In genomic region chr5:67260531-67261371, GRCm38 (mm10) we compare ENCODE assay signal across 8 mouse cellular contexts. TPM values are rescaled to one million over a fixed set of nuclear protein-coding genes. Genes with fewer than 3 reads are reported as not detected.
DNase-seq lines count a peak whose midpoint lies in the region; ATAC-seq and TF ChIP-seq lines count a peak whose summit lies in the region.

Gene Tmem33, plus strand, starts transcription at chr5:67260565.

- peak; percentile 76 for TF ChIP-seq POLR2A in testis, adult 2 months (IDR thresholded peaks at IDR 0.05; ENCODE audit: control insufficient read depth, low read depth, low read length)

- peaks cover 45% of the 10 kb centered on the region for H3K4me1 ChIP-seq in E14TG2a.4 (replicated peaks; ENCODE audit: low read depth, low read length)
- H3K4me1 ChIP-seq in forebrain, embryonic 12.5 days, result peaks cover 17% of the 10 kb centered on the region
- peaks cover 7% of the 10 kb centered on the region; the same call in 1 of the 2 replicates for H3K4me1 ChIP-seq in heart, postnatal 0 days (ENCODE audit: control insufficient read depth, insufficient read depth)
- H3K4me1 ChIP-seq in liver, embryonic 16.5 days (ENCODE audit: control insufficient read depth, low read depth, low read length), result peaks cover 22% of the 10 kb centered on the region
- H3K4me1 ChIP-seq in neural tube, embryonic 13.5 days (replicated peaks), result peaks cover 27% of the 10 kb centered on the region
- peaks cover 2% of the 10 kb centered on the region; the same call in 1 of the 2 replicates for H3K4me1 ChIP-seq in testis, adult 2 months (ENCODE audit: control insufficient read depth, insufficient read depth, low read length)

- H3K27me3 ChIP-seq in E14TG2a.4 (ENCODE audit: insufficient read depth, low read length), result no peaks in the 10 kb centered on the region
- H3K27me3 ChIP-seq in forebrain, embryonic 12.5 days, result no peaks in the 10 kb centered on the region
- H3K27me3 ChIP-seq in heart, postnatal 0 days (ENCODE audit: control insufficient read depth, insufficient read depth, low read length), result no peaks in the 10 kb centered on the region
- H3K27me3 ChIP-seq in liver, embryonic 16.5 days (ENCODE audit: control insufficient read depth, insufficient read depth, low read depth, low read length), result no peaks in the 10 kb centered on the region
- H3K27me3 ChIP-seq in neural tube, embryonic 13.5 days, result no peaks in the 10 kb centered on the region; the same call in 1 of the 2 replicates
- no peaks in the 10 kb centered on the region for H3K27me3 ChIP-seq in testis, adult 2 months (ENCODE audit: control insufficient read depth, insufficient read depth, low read length)

- H3K9ac ChIP-seq in forebrain, embryonic 12.5 days, result peak within 1 kb of the TSS; percentile 81
- H3K9ac ChIP-seq in heart, postnatal 0 days (replicated peaks; ENCODE audit: low read depth, low read length), result peak within 1 kb of the TSS; percentile 93
- peak within 1 kb of the TSS; percentile 97 for H3K9ac ChIP-seq in liver, embryonic 16.5 days (ENCODE audit: low read depth, low read length)
- H3K9ac ChIP-seq in neural tube, embryonic 13.5 days, result peak within 1 kb of the TSS; percentile 94

- H3K9me3 ChIP-seq in E14TG2a.4 (ENCODE audit: low read length), result no peaks in the 10 kb centered on the region
- no peaks in the 10 kb centered on the region for H3K9me3 ChIP-seq in forebrain, embryonic 12.5 days
- no peaks in the 10 kb centered on the region for H3K9me3 ChIP-seq in heart, postnatal 0 days (replicated peaks; ENCODE audit: control insufficient read depth, low read length)
- no peaks in the 10 kb centered on the region for H3K9me3 ChIP-seq in liver, embryonic 16.5 days (replicated peaks; ENCODE audit: control insufficient read depth, low read length)
- H3K9me3 ChIP-seq in neural tube, embryonic 13.5 days, result no peaks in the 10 kb centered on the region

- H3K36me3 ChIP-seq in E14TG2a.4 (ENCODE audit: insufficient read depth, low read length), result peaks cover 41% of the 10 kb centered on the region
- H3K36me3 ChIP-seq in forebrain, embryonic 12.5 days (replicated peaks), result peaks cover 23% of the 10 kb centered on the region
- H3K36me3 ChIP-seq in heart, postnatal 0 days (replicated peaks; ENCODE audit: control insufficient read depth, insufficient read depth, low read length), result peaks cover 22% of the 10 kb centered on the region
- H3K36me3 ChIP-seq in liver, embryonic 16.5 days (ENCODE audit: control insufficient read depth, insufficient read depth), result peaks cover 19% of the 10 kb centered on the region
- peaks cover 25% of the 10 kb centered on the region for H3K36me3 ChIP-seq in neural tube, embryonic 13.5 days
- no peaks in the 10 kb centered on the region for H3K36me3 ChIP-seq in testis, adult 2 months (ENCODE audit: control insufficient read depth, insufficient read depth, low read length)

- peak within 1 kb of the TSS; percentile 93 for H3K4me3 ChIP-seq in E14TG2a.4 (replicated peaks; ENCODE audit: low read length)
- peak within 1 kb of the TSS; percentile 89 for H3K4me3 ChIP-seq in forebrain, embryonic 12.5 days (replicated peaks)
- H3K4me3 ChIP-seq in heart, postnatal 0 days (ENCODE audit: low read depth, low read length), result peak within 1 kb of the TSS; percentile 99
- peak within 1 kb of the TSS; percentile 97 for H3K4me3 ChIP-seq in liver, embryonic 16.5 days (ENCODE audit: low read depth, low read length)
- H3K4me3 ChIP-seq in neural tube, embryonic 13.5 days, result peak within 1 kb of the TSS; percentile 94
- H3K4me3 ChIP-seq in testis, adult 2 months (ENCODE audit: control insufficient read depth, low read depth, low read length), result peak within 1 kb of the TSS; percentile 99

- no peak for TF ChIP-seq EP300 in heart, postnatal 0 days (IDR thresholded peaks at IDR 0.05; ENCODE audit: low read depth)

- ATAC-seq in forebrain, embryonic 12.5 days (ENCODE audit: low FRiP score), result peak; percentile 91
- peak; percentile 92 for ATAC-seq in heart, postnatal 0 days (ENCODE audit: insufficient read depth, low read depth)
- peak; percentile 88 for ATAC-seq in liver, embryonic 16.5 days (ENCODE audit: low read depth)
- ATAC-seq in neural tube, embryonic 13.5 days (ENCODE audit: low read depth), result peak; percentile 93

- H3K27ac ChIP-seq in forebrain, embryonic 12.5 days, result peak within 1 kb of the TSS; percentile 91
- H3K27ac ChIP-seq in heart, postnatal 0 days (ENCODE audit: low read depth), result peak within 1 kb of the TSS; percentile 97
- peak within 1 kb of the TSS; percentile 98 for H3K27ac ChIP-seq in liver, embryonic 16.5 days (ENCODE audit: low read length)
- H3K27ac ChIP-seq in neural tube, embryonic 13.5 days (replicated peaks), result peak within 1 kb of the TSS; percentile 95
- H3K27ac ChIP-seq in testis, adult 2 months (ENCODE audit: control insufficient read depth, insufficient read depth, low read depth, low read length), result peak within 1 kb of the TSS; percentile 94

- under 1% methylated on average over 67 of the region's 67 CpGs for WGBS in forebrain, embryonic 12.5 days
- WGBS in heart, postnatal 0 days, result under 1% methylated on average over 67 of the region's 67 CpGs
- under 1% methylated on average over 67 of the region's 67 CpGs for WGBS in liver, embryonic 16.5 days (ENCODE audit: insufficient replicate concordance)
- under 1% methylated on average over 67 of the region's 67 CpGs for WGBS in neural tube, embryonic 13.5 days

- H3K4me2 ChIP-seq in forebrain, embryonic 12.5 days, result peak within 1 kb of the TSS; percentile 77
- H3K4me2 ChIP-seq in heart, postnatal 0 days (ENCODE audit: low read depth, low read length), result peak within 1 kb of the TSS; percentile 82
- peak within 1 kb of the TSS; percentile 80 for H3K4me2 ChIP-seq in liver, embryonic 16.5 days (ENCODE audit: low read depth, low read length)
- peak within 1 kb of the TSS; percentile 79 for H3K4me2 ChIP-seq in neural tube, embryonic 13.5 days

- peak; percentile 94 for DNase-seq in c-Kit-positive CD71-positive TER-119-positive erythroid progenitor cells, embryonic 14.5 days (ENCODE audit: low spot score)
- DNase-seq in heart, postnatal 0 days (ENCODE audit: low spot score), result peak; percentile 96
- peak; percentile 90 to 94 for DNase-seq in kidney, postnatal 4 days

- no peak for TF ChIP-seq CTCF in E14TG2a.4 (conservative IDR thresholded peaks at IDR 0.05; ENCODE audit: low read length)
- TF ChIP-seq CTCF in heart, postnatal 0 days (IDR thresholded peaks at IDR 0.05; ENCODE audit: low read depth), result no peak
- TF ChIP-seq CTCF in testis, adult 2 months (IDR thresholded peaks at IDR 0.05; ENCODE audit: control insufficient read depth, insufficient read depth, insufficient replicate concordance, low read depth, low read length), result no peak

RNA-seq across cellular contexts. Expression of gene Tmem33, which starts in this region (rescaled TPM):
- 107 and 113 TPM in 2 replicates for polyA plus RNA-seq in forebrain, embryonic 12.5 days (2016; fragmentation: Nextera tagmentation; extraction: Ambion mirVana)
- total RNA-seq in heart, postnatal 0 days (2014; rRNA removed; ENCODE audit: low replicate concordance), result 24.9 and 50.3 TPM in 2 replicates
- 42.7 and 50.0 TPM in 2 replicates for polyA plus RNA-seq in heart, postnatal 0 days (2015; fragmentation: Nextera tagmentation; extraction: Ambion mirVana)
- polyA plus RNA-seq in liver, embryonic 16.5 days (2015; fragmentation: Nextera tagmentation; extraction: Ambion mirVana), result 70.7 and 80.2 TPM in 2 replicates
- polyA plus RNA-seq in neural tube, embryonic 13.5 days (2015; fragmentation: Nextera tagmentation; extraction: Ambion mirVana), result 80.7 and 85.7 TPM in 2 replicates
- 43.7 and 58.1 TPM in 2 replicates for polyA plus RNA-seq in testis, adult 2 months (2012; rRNA removed)

Comparison
In these comparisons a context has a peak if more than half of its experiments do, and no peak if none do; other contexts are left out.
1. Peak in every context shown above with its lines: DNase-seq, ATAC-seq, H3K4me3 ChIP-seq and H3K27ac ChIP-seq.